Mouse (Mus musculus): ENCODE data around the gene Macrod2.

GRCm38 (mm10) chr2:141728998-141729397 lies 1333.9 kb downstream of the Macrod2 start:
- TF ChIP-seq CTCF (IDR thresholded peaks at IDR 0.05; ENCODE audit: extremely low read depth, insufficient read length, insufficient replicate concordance, low read depth, low read length) (no peak), POLR2A (IDR thresholded peaks at IDR 0.05; ENCODE audit: low read depth, low read length) (no peak)
